Mouse (Mus musculus) liver, adult (tissue): ENCODE measurements around the gene Capzb.

Experiments used
- GATA4 ChIP-seq: IDR thresholded peaks from 2 replicates; pipeline ENCODE4 v1.6.1; 2014; ENCODE audit warnings: mild to moderate bottlenecking, low read length; ENCODE audit not compliant: insufficient replicate concordance

Gene Capzb

DNA sequence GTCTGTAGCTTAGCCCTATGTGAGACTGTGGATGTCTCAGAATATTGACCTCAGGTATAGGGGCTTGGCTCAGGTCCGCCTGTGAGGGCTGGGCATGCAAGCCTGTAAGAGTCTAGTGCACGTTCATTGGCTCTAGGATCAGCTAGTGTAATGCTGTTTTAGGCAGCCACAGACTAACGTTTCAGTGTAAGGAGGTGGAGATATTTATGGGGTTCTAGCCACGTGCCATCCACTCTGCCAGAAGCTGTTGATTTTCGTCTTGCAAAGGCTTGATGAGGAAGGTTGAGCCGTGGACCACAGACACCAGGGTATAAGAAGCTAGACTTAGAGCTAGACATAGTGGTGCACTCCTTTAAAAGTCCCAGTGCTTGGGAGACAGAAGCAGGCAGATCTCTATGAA lies 4.2 kb downstream of the Capzb start:
- no peak for TF ChIP-seq GATA4

DNA sequence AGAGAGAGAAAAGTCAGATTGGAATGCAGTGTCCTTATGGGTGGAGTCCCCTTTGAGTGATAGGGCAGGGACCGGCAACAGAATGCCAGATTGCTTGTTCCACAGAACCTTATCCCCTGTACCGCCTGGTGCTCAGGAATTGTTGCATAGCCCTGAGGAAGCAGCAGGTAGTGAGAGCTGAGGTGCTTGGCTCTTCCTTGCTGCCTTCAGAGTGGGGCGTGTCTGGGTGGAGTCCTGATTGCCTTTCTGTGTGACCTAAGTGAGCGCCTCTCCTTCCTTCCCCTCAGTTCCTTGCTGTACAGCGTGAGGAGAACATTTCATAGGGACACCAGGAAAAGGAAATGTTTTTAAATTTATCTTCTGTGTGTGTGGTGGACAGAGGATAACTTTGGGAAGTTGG lies 4.8 kb downstream of the Capzb start:
- TF ChIP-seq GATA4, result no peak

DNA sequence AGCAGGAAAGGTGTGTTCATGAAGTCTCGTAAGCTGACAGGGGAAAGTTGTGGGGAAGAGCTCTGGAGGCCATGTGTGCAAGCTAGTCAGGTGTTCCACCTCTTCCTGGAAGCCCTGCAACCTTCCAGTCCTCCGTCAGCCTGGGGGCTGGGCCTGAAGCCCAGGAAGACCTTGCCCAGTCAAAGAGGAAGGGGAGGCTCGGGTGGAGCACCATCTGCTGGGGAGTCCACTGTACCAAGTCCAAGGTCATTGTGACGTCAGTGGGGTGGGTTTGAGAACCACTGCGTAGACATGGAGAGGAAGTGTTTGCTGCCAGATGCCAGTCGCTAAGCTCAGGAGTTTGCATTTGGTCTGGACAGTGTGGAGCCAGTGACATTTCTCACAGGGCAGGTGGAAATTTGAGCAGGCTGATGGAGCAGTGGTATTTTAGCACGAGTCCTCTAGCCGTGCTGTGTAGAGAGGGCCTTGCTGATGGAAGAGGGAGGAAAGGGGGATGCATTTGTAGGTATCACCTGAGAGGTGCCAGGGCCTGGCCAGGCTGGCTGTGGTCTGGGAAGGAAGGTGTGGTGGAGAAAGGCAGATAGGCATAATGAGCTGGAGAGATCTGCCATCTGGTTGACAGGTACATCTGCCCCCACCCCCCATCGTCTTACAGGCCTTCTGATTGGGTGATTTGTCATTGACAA lies 5.4 kb downstream of the Capzb start:
- TF ChIP-seq GATA4, result no peak

DNA sequence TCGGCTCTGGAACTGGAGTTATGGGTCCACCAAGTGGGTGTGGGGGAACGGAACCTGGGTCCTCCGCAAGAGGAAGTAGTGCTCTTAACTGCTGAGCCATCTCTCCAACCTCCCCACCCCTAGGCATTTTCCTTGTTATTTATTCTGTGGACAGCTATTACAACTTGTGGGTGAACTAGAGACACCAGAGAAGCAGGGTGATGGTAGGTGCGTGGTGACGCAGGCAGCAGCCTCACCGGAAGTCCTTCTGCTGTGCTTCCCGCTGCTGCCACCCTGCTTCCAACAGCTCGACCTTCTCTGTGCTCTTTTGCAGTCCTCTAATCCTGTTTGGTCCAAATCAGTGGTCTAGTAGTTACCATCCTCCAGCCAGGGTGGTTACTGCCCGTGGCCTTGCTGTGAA lies 6.4 kb downstream of the Capzb start:
- TF ChIP-seq GATA4, result no peak

DNA sequence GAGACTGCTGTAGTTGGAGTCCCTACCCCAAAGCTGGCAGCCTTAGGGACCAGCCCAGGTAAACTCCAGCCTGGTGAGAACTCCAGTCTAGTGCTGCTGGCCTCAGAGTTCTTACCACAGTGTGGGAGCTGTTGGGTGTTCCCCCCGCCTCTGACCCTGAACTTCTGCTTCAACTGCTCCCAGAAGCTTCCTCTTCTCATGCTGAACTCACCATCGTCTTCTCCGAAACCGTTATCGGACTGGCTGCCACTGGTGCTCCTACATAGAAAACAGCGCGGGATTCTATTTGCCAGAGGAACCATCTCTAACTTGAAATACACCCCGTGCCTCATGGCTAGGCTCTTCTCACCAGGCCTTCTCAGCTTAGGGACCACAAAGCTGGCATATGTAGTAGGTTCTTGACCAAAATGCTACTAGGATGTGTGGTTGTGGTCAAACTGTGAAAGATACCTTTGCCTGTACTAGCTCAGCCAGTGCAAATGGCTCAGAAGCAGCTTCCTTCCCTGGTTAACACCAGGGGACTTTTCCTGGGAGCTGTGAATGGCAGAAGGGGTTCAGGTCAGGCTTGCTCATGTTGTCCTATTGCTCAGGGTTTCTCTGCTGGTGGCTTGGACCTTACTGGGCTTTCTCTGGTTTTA lies 7.1 kb downstream of the Capzb start:
- no peak for TF ChIP-seq GATA4

DNA sequence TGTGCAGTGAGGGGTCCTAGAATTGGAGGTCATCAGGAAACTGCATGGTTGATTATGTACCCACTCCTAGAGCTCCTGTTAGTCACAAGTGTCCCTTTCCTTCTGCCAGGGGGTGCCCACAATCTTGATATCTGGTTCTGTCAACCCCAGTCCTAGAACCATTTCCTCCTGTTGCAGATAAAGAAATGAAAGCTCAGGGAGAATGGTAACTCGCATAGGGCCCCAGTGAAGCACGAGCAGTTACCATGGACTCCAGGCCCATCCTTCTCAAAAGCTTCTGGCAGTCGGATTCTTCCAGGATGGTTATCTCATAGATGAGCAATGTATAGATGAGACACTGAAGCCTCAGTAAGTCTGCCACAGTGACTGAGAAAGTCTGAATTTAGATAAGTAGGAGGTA lies 8.2 kb downstream of the Capzb start:
- TF ChIP-seq GATA4, result no peak

DNA sequence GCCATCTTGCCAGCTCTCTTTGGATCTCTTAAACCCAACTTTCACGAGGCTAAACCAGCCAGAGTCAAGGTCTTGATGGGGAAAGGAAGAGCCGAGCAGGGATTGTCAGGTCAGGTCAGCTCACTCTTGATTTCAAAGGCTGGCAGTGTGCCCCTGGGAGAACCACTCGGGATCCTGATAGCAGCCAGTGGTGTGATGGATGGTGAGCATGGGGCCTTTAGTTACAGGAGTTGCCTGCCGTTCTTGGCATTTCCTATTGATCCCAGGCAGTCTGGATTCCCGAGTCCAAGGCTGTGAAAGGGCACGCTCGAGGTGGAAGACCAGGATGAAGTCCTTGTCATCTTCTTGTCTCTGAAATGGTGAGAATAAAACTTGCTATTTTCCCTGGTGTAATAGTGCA lies 9.9 kb downstream of the Capzb start:
- TF ChIP-seq GATA4, result no peak

DNA sequence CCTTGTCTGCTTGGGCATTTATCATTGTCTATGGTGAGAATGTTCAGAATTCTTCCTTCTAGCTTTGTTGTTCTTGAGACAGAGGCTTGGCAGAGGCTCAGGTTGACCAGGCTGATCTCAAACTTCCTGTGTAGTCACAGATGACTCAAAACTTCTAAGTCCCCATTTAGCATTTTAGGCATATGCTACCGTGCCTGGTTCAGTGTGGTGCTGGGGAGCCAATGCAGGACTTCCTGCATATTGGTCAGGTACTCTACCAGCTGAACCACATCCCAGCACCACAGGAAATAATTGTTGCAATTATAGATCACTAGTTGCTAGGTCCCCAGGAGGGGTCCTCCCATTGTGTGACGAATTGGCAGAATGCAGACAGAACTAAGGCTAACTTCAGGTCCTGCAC lies 10.7 kb downstream of the Capzb start:
- TF ChIP-seq GATA4, result no peak

DNA sequence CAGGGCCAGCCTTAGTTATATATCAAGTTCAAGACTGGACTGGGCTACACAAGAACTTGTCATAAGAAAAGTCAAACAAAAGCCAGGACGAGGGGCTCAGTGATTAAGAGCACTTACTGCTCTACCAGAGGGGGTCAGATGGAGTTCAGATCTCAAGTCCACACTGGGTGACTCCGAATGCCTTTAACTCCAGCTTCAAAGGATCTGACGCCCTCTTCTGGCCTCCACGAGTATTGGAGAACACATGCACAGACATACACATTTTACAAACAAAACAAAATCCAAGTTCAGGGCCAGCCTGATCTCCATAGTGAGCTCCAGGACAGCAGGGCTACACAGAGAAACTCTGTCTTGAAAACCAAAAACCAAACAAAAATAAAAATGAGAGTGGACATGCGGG lies 13.1 kb downstream of the Capzb start:
- no peak for TF ChIP-seq GATA4

DNA sequence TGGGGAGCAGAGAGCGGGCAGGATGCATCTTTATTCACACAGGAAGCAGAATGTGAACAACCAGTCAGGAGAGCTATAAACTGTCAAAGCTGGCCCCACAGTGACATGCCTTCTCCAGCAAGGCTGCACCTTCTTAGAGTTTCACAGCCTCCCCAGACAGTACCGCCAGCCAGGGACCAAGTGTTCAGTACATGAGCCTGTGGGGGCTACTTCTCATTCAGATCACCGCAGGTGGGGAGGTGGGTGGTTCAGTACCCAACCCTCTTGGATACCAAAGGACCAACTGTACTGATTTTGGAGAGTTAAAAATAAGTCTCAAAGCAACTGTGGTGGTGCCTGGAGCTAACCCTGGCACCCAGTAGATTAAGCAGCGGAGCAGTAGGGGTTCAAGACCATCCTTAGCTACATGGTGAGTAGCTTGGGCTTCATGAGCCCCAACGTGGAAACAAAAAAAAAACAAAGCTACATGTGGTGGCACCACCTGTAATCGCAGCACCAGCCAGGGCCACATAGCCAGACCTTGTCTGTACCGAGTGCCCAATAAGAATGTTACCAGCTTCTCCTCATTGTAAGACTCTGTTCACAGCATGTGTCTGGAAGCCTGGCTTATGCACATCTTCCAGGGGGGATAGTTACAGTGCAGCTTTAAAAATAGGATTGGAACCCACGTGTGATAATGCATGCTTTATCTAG lies 13.8 kb downstream of the Capzb start:
- no peak for TF ChIP-seq GATA4

DNA sequence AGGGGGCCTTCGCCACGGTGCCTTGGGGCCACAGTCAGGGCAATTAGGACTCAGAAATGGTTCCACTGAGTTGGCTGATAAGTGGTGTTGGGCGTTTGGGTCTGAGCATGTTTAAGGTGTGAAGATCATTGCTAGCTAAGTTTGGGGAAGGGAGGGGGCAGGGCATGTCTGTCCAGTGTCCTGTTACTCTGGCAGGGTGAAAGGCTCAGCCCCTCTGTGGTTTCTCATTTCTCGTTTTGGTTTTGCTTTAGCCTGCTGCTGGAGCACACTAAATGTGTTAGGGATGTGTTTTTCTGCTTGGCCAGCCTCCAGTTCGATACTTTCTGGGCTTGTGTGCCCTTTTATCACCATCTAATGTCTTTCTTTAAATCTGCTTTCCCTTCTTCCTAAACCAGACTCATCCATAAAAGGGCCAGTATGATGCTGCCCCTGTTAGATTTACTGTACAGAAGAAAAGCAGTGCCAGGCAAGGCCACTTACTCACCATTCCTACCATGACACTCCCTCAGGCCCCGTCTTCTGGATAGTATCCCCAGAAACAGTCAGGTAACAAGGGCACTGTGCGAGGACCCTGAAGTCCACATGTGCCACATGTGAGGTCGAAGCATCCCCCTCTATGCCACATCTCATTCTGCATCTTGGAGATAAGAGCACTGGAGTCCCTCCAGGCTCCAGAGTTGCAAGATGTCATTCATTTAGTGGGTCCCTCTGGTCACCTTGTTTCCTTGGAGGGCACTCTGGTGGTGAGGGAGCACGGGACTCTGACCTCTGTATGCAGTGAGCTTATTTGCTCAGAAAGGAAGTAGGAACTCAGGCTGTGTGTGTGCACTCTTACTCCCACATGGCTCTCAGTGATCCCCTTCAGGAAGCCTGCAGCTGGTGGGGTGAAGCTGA lies 15.8 kb downstream of the Capzb start:
- no peak for TF ChIP-seq GATA4

DNA sequence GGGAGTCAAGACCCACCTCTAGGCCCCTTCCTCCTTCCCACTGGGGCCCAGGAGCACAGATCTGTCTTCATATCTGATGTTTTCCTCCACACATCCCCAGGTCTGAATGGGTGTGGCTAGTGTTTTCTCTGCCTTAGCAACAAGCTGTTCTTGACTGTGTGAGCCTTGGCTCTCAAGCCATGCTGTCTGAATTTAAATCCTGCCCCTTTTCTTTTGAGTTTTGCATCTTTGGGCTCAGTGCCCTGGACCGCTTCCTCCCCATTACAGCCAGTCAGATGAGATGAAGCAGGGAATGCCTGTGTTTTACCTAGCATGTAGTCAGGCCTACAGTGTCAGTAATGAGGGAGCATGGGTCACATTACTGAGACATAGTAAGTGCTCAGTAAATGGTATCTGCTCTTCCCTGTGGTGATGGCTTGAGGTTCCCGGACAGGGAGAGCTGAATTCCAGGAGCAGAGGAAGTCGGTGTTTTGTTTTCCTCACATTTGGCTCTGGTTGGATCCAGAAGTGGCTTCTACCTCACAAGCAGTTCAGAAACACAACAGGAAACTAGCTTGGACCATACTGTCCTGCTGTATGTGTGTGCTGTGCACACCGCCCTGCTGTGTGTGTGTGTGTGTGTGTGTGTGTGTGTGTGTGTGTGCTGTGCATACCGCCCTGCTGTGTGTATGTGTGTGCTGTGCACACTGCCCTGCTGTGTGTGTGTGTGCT lies 16.6 kb downstream of the Capzb start:
- no peak for TF ChIP-seq GATA4

DNA sequence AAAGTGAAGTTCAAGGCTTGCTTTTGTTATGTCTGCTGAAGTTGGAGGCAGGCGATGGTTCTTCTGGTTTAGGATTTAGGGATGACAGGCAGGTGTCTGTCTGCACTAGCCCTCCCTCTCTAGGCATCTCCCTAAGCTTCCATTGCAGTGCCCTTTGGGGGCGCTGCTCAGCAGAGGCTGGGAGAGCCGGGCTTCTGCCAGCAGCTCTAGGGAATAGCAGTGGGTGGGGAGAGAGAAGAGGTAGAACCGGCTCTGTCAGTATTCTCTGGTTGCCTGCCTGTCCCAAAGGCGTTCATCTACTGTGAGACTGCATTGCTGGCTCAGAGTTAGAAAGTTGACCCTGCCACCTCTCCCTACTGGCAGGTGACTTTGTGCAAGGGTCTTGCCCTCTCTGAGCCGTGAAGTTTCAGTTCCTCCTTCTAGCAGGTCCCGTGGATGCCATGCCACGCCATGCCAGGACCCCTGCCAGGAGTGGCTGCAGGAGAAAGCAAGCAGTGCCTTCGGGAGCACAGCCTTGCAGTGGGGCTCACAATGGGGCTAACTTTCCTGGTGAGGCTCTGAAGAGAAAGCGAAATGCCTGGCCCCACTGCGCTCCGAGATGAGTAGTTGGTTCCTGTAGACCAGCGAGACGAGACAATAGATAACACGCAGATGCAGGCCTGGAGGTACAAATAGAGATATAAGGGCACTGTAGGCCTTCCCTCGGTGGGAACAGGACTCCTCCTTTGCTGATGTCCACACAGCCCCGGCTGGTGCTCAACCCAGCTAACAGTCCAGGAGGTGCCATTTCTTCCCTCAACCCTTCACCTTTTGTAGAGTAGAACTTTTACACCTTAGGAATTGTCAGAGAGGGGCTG lies 19.5 kb downstream of the Capzb start:
- no peak for TF ChIP-seq GATA4

DNA sequence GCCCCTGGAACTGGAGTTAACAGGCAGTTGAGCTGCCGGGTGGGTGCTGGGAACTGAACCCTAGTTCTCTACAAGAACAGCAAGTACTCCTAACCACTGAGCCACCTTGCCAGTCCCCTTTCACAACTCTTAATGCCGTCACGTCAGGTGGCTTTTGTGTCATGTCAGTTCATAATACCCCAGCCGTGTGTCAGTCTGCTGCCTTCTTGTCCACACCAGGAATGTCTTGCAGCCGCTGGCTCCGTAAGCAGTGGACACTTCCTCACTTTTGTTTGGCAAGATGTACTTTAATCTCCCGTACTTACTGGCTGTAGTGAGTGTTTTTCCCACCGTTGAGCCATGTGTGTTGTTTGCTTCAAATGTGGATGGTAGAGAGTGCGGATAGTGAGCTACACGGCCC lies 20.4 kb downstream of the Capzb start:
- no peak for TF ChIP-seq GATA4
